Mouse (Mus musculus) heart, adult 2 months (tissue): ENCODE measurements at regions not wholly inside any gene's neighbourhood (a gene's known extent, or its start where the extent isn't known, plus 50 kb on each side); places are given as distances from the start of the nearest gene placed in this dataset.

Experiments
- CTCF ChIP-seq: fragments of 200-600 bp; IDR thresholded peaks from 2 replicates; pipeline ENCODE4 v1.8.1; 2022; ENCODE audit warnings: antibody characterized with exemption, mild to moderate bottlenecking, moderate library complexity
- EP300 ChIP-seq: fragments of 200-500 bp; IDR thresholded peaks from 2 replicates; pipeline ENCODE4 v1.6.1; 2011; ENCODE audit warnings: low read depth, low read length, control low read depth; ENCODE audit not compliant: insufficient read depth

- no peak for TF ChIP-seq CTCF
- no peak for TF ChIP-seq EP300
Measured at GRCm38 (mm10) chr16:39374616-39375015, 482.1 kb downstream of the Igsf11 start.
